Mouse (Mus musculus): ENCODE results near the gene Gtf2a2. TPM values are rescaled to one million over a fixed set of nuclear protein-coding genes. Genes with fewer than 3 reads are reported as not detected.

Gtf2a2 gene
- 112 and 115 TPM in 2 replicates for polyA plus RNA-seq (2015; fragmentation: Nextera tagmentation; extraction: Ambion mirVana)

- Histone ChIP-seq H3K4me2 (peak within 1 kb of the TSS; percentile 78), H3K4me1 (replicated peaks) (peaks cover 57% of the 10 kb centered on the region), H3K36me3 (replicated peaks) (peaks cover 44% of the 10 kb centered on the region), H3K27ac (replicated peaks) (peak within 1 kb of the TSS; percentile 89), H3K4me3 (replicated peaks) (peak within 1 kb of the TSS; percentile 87), H3K9ac (peak within 1 kb of the TSS; percentile 89), H3K9me3 (replicated peaks) (no peaks in the 10 kb centered on the region), H3K27me3 (no peaks in the 10 kb centered on the region)
- ATAC-seq (ENCODE audit: insufficient read depth), result peak; percentile 90
- WGBS (ENCODE audit: insufficient replicate concordance), result 2% methylated on average over 53 of the region's 57 CpGs
These were observed at the start of gene Gtf2a2 for GRCm38 (mm10) chr9:70012408-70012901. Gene Gtf2a2, plus strand, starts transcription at chr9:70012550.

DNA sequence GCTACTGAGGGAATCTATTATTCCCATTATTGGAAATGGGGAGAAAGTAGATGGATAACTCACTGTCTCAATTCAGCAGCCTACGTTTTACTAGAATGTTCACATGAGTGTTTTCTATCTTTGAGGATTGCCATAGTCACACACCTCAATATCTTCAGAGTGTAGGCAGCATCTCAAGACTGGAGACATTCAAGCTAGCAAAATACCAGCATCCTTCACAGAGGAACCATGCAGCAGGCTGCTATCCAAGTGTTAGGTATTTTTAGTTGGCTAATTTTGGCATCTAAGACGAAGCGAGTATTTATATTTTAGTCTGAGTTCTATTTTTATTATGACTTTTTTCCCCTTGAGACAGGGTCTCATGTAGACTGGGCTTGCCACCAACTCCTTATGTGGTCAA lies 48.0 kb upstream of the Gtf2a2 start:
- no peaks in the 10 kb centered on the region for H3K9me3 ChIP-seq (replicated peaks)
- H3K27ac ChIP-seq (replicated peaks), result no peak overlapping the region
- no peaks in the 10 kb centered on the region for H3K27me3 ChIP-seq
- no peak overlapping the region for H3K4me3 ChIP-seq (replicated peaks)
- ATAC-seq (ENCODE audit: insufficient read depth), result no peak
- no peak overlapping the region for H3K4me2 ChIP-seq
- H3K9ac ChIP-seq, result no peak overlapping the region
- H3K4me1 ChIP-seq (replicated peaks), result no peaks in the 10 kb centered on the region
- no peaks in the 10 kb centered on the region for H3K36me3 ChIP-seq (replicated peaks)
- WGBS (ENCODE audit: insufficient replicate concordance), result 56% methylated on average over 3 of the region's 3 CpGs

DNA sequence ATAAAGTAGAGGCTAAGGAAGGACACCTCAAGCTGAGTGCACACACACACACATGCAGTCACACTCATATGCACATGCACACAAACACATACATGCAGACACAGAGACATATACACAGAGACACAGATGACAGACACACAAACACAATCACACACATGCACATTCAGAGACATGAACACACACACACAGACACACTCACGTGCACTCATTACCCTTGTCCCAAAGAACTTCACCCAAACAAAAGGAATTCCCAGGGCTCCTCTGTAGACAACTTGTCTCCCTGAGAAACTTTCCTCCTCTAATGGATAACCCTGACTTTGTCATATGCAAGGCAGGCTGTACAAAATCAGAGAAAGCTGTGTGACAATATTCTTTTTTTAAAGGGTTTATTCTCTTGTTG lies 26.8 kb upstream of the Gtf2a2 start:
- Histone ChIP-seq H3K4me3 (replicated peaks) (no peak overlapping the region), H3K36me3 (replicated peaks) (no peaks in the 10 kb centered on the region), H3K4me2 (no peak overlapping the region), H3K9me3 (replicated peaks) (no peaks in the 10 kb centered on the region), H3K27ac (replicated peaks) (no peak overlapping the region), H3K4me1 (replicated peaks) (peaks cover 15% of the 10 kb centered on the region), H3K9ac (no peak overlapping the region), H3K27me3 (peaks cover 10% of the 10 kb centered on the region; the same call in 1 of the 2 replicates)
- no peak for ATAC-seq (ENCODE audit: insufficient read depth)
- WGBS (ENCODE audit: insufficient replicate concordance), result 49% methylated on average over 1 of the region's 1 CpGs

DNA sequence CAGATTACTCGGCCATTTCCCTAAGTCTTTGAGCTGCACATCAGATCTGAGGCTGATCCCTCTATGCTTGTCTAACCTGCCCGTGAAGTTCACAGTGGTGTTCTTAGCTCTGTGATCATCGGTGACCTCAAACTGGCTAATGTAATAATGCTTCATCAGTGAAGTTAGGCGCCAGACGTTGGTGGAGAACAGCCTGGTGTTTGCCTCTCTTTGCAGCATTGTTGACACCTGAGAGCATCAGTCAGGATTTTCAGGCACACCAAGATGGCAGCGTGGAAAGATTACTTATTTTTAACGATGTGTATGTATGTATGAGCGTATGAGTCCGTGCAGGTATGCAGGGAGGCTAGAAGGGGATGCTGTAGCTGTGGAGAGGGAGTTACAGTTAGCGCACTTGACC lies 26.3 kb upstream of the Gtf2a2 start:
- Histone ChIP-seq H3K9me3 (replicated peaks) (no peaks in the 10 kb centered on the region), H3K27ac (replicated peaks) (no peak overlapping the region), H3K4me2 (no peak overlapping the region), H3K27me3 (peaks cover 10% of the 10 kb centered on the region; the same call in 1 of the 2 replicates), H3K4me1 (replicated peaks) (peaks cover 20% of the 10 kb centered on the region), H3K36me3 (replicated peaks) (no peaks in the 10 kb centered on the region), H3K9ac (no peak overlapping the region), H3K4me3 (replicated peaks) (no peak overlapping the region)
- 62% methylated on average over 10 of the region's 10 CpGs for WGBS (ENCODE audit: insufficient replicate concordance)
- no peak for ATAC-seq (ENCODE audit: insufficient read depth)

DNA sequence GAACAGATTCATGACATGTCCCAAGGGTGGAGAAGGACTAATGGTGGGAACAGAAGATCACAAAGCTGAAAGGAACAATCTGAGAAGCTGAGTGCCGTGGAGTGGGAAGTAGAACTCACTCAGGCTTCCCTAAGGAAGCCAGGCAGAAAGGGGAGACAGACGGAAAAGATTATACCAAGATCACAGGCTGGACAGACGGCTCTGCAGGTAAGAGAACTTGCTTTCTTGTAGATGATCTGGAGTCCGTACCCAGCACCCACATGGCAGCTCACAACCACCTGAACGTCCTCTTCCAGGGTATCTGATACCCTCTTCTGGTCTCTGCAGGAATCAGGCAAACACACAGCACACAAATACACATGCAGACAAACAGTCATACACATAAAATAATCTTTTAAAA lies 25.8 kb upstream of the Gtf2a2 start:
- Histone ChIP-seq H3K4me3 (replicated peaks) (no peak overlapping the region), H3K9ac (no peak overlapping the region), H3K4me1 (replicated peaks) (peaks cover 25% of the 10 kb centered on the region), H3K36me3 (replicated peaks) (no peaks in the 10 kb centered on the region), H3K27ac (replicated peaks) (no peak overlapping the region), H3K27me3 (peaks cover 10% of the 10 kb centered on the region; the same call in 1 of the 2 replicates), H3K4me2 (no peak overlapping the region), H3K9me3 (replicated peaks) (no peaks in the 10 kb centered on the region)
- no peak for ATAC-seq (ENCODE audit: insufficient read depth)
- 57% methylated on average over 5 of the region's 5 CpGs for WGBS (ENCODE audit: insufficient replicate concordance)

DNA sequence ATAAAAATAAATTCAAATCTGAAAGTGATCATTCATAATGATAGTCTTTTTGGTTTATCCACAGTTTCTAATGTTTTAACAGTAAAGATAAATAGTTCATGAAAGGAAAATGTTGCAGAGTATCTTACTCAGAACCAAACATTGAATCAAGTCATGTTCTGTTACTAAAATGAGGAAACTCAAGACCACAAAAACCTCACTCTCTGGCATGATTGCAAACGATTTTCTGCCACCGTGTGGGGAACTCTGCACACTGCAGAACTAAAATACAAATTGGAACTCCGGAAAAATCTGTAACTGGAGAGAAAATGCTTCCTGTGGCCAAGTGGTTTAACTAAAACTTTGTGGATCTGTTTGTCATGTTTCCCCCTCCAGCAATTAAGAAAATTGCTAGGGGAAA lies 24.8 kb upstream of the Gtf2a2 start:
- Histone ChIP-seq H3K9ac (no peak overlapping the region), H3K4me3 (replicated peaks) (no peak overlapping the region), H3K4me2 (no peak overlapping the region), H3K4me1 (replicated peaks) (peaks cover 36% of the 10 kb centered on the region), H3K27ac (replicated peaks) (no peak overlapping the region), H3K27me3 (peaks cover 10% of the 10 kb centered on the region; the same call in 1 of the 2 replicates), H3K36me3 (replicated peaks) (no peaks in the 10 kb centered on the region; the same call in 1 of the 2 replicates), H3K9me3 (replicated peaks) (no peaks in the 10 kb centered on the region)
- ATAC-seq (ENCODE audit: insufficient read depth), result no peak
- WGBS (ENCODE audit: insufficient replicate concordance), result 0% methylated on average over 3 of the region's 3 CpGs

DNA sequence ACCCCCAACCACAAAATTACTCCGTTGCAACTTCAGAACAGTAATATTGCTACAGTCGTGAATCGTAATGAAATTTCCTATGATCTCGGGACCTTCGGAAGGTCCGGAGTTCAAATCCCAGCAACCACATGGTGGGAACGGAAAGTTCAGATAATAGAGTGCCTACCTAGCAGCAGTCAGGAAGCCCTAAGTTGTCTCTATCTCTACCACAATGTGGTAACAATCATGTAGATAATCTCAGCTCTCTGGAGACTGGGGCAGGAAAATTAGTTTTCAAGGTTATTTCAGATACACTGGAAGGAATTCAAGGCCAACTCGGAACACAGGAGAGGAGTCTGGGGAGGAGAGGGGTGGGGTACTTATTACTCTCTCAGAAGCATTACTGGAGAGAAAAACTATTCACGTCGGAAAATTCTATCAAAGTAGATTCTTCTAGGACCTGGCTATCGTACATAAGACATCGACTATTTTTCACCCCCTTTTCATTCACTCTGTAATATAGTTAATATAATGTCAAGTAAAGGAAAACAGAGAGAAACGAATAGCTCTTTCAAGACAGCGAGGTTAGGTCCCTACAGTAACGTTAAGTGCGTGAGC lies 23.5 kb upstream of the Gtf2a2 start:
- 25% methylated on average over 16 of the region's 16 CpGs for WGBS (ENCODE audit: insufficient replicate concordance)
- Histone ChIP-seq H3K9ac (peak overlapping the region; percentile 97), H3K4me1 (replicated peaks) (peaks cover 42% of the 10 kb centered on the region), H3K27ac (replicated peaks) (peak overlapping the region; percentile 94), H3K9me3 (replicated peaks) (no peaks in the 10 kb centered on the region), H3K36me3 (replicated peaks) (peaks cover 5% of the 10 kb centered on the region; the same call in 1 of the 2 replicates), H3K4me3 (replicated peaks) (peak overlapping the region; percentile 96), H3K4me2 (peak overlapping the region; percentile 72), H3K27me3 (peaks cover 10% of the 10 kb centered on the region; the same call in 1 of the 2 replicates)
- ATAC-seq (ENCODE audit: insufficient read depth), result 0 out of 2 replicates have a peak, but pooled peaks have one; percentile 11

DNA sequence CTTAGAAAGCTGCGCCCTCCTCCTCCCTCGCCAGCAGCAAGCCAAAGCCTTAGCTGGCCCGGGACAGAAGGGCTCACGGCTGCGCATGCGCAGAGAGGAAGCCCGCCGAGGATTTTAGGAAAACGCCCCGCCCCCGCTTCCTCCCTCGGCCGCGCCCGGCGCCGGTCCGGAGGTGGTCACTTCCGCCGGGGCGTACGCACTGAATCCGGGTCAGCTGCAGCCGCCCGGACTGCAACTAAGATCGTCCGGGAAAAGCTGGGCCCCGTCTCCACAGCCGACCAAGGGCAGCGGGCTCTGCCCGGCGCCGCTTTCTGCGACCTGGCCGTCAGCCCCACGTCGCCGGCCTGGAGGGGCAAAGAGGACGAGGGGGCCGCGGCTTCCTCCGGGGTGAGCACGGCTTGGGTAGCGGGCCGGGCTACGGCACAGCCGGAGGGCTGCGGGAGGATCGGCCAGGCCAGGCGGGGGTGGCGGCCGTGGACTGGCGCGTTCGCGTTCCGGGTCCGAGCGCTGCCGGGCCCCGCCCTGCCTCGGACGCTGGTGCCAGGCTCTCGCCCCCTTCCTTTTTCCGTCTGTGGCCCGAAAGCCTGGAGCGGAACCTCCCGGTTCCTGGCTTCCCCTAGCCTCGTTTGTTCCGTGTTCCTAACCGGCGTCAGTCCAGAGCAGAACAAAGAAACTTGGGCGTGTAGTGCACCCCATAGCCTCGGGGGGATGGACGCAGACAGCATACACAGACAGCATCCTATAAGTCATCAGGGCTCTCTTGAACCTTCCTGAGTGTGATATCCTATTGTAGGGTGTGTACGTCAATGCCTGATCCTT lies 22.8 kb upstream of the Gtf2a2 start, which contains the start of gene Bnip2:
Bnip2 (plus strand) TSS at position 164 of the 819 bp plus-strand sequence.
- Histone ChIP-seq H3K36me3 (replicated peaks) (peaks cover 5% of the 10 kb centered on the region; the same call in 1 of the 2 replicates), H3K27me3 (peaks cover 10% of the 10 kb centered on the region; the same call in 1 of the 2 replicates), H3K4me2 (peak within 1 kb of the TSS; percentile 72), H3K4me3 (replicated peaks) (peak within 1 kb of the TSS; percentile 96), H3K27ac (replicated peaks) (peak within 1 kb of the TSS; percentile 94), H3K4me1 (replicated peaks) (peaks cover 43% of the 10 kb centered on the region), H3K9me3 (replicated peaks) (no peaks in the 10 kb centered on the region), H3K9ac (peak within 1 kb of the TSS; percentile 97)
- peak; percentile 87 for ATAC-seq (ENCODE audit: insufficient read depth)
- under 1% methylated on average over 76 of the region's 76 CpGs for WGBS (ENCODE audit: insufficient replicate concordance)

DNA sequence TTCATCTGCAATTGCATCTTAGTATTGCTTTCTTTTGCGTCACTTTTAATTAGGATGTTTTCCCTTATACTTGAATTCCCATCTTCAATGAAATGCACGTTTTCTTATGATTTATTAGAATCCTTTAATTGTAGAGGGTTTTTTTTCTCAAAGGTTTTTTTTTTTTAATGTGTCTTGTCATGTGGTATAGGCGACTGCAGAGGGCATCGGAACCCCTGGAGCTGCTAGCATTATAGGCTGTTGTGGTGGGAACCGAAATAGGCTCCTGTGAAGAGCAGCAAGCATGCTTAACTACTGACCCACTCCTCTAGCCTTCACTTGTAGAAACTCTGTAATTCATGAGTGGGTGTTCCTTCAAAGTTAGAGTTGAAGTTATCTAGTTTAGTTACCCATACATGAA lies 22.0 kb upstream of the Gtf2a2 start:
- Histone ChIP-seq H3K36me3 (replicated peaks) (peaks cover 12% of the 10 kb centered on the region), H3K9ac (peak overlapping the region; percentile 97), H3K4me2 (peak overlapping the region; percentile 72), H3K27ac (replicated peaks) (no peak overlapping the region), H3K4me1 (replicated peaks) (peaks cover 51% of the 10 kb centered on the region), H3K9me3 (replicated peaks) (no peaks in the 10 kb centered on the region), H3K4me3 (replicated peaks) (peak overlapping the region; percentile 96), H3K27me3 (peaks cover 10% of the 10 kb centered on the region; the same call in 1 of the 2 replicates)
- no peak for ATAC-seq (ENCODE audit: insufficient read depth)
- 14% methylated on average over 5 of the region's 5 CpGs for WGBS (ENCODE audit: insufficient replicate concordance)

- H3K4me1 ChIP-seq (replicated peaks), result peaks cover 48% of the 10 kb centered on the region
- peaks cover 32% of the 10 kb centered on the region for H3K36me3 ChIP-seq (replicated peaks)
- WGBS (ENCODE audit: insufficient replicate concordance), result 4% methylated on average over 5 of the region's 5 CpGs
- H3K4me2 ChIP-seq, result peak overlapping the region; percentile 23; the same call in 1 of the 2 replicates
- H3K9me3 ChIP-seq (replicated peaks), result no peaks in the 10 kb centered on the region
- peak overlapping the region; percentile 58 for H3K27ac ChIP-seq (replicated peaks)
- H3K9ac ChIP-seq, result no peak overlapping the region
- no peak for ATAC-seq (ENCODE audit: insufficient read depth)
- no peaks in the 10 kb centered on the region for H3K27me3 ChIP-seq
- H3K4me3 ChIP-seq (replicated peaks), result no peak overlapping the region
These were observed 19.5 kb upstream of the Gtf2a2 start for GRCm38 (mm10) chr9:69992841-69993277.

- H3K9ac ChIP-seq, result no peak overlapping the region
- H3K4me2 ChIP-seq, result no peak overlapping the region
- no peaks in the 10 kb centered on the region for H3K27me3 ChIP-seq
- 39% methylated on average over 1 of the region's 1 CpGs for WGBS (ENCODE audit: insufficient replicate concordance)
- no peak for ATAC-seq (ENCODE audit: insufficient read depth)
- H3K27ac ChIP-seq (replicated peaks), result no peak overlapping the region; the same call in 1 of the 2 replicates
- H3K9me3 ChIP-seq (replicated peaks), result no peaks in the 10 kb centered on the region
- H3K4me3 ChIP-seq (replicated peaks), result no peak overlapping the region
- H3K36me3 ChIP-seq (replicated peaks), result peaks cover 38% of the 10 kb centered on the region
- peaks cover 48% of the 10 kb centered on the region for H3K4me1 ChIP-seq (replicated peaks)
These were observed 18.9 kb upstream of the Gtf2a2 start for GRCm38 (mm10) chr9:69993479-69993878.

Measured in liver, embryonic 15.5 days (tissue).